Comparison of ENCODE assay signal across 7 mouse cellular contexts in genomic region chr12:109595753-109596152, GRCm38 (mm10). TPM values are rescaled to one million over a fixed set of nuclear protein-coding genes. Genes with fewer than 3 reads are reported as not detected.
DNase-seq lines count a peak whose midpoint lies in the region; ATAC-seq lines count a peak whose summit lies in the region.

No protein-coding gene starts in this region.

- intact Hi-C loops in heart, postnatal 36 days (cut with DNase I): loop anchor here (10.0 kb wide), 1 partner anchor 779 kb away; no protein-coding TSS in a partner anchor

- peak; percentile 74 for ATAC-seq in lung, embryonic 16.5 days (ENCODE audit: low read depth)

- H3K36me3 ChIP-seq in lung, embryonic 16.5 days (ENCODE audit: control insufficient read depth, insufficient read depth, low read length): peaks cover 21% of the 10 kb centered on the region

- H3K9me3 ChIP-seq in lung, embryonic 16.5 days (ENCODE audit: control insufficient read depth, low read length): no peaks in the 10 kb centered on the region

- no peak overlapping the region for H3K9ac ChIP-seq in lung, embryonic 16.5 days (ENCODE audit: low read length)

- H3K27ac ChIP-seq in lung, embryonic 16.5 days (ENCODE audit: low read length): peak overlapping the region; percentile 80

- H3K4me1 ChIP-seq in lung, embryonic 16.5 days (replicated peaks; ENCODE audit: control insufficient read depth, insufficient read depth, low read length): peaks cover 28% of the 10 kb centered on the region

- H3K4me3 ChIP-seq in lung, embryonic 16.5 days (ENCODE audit: low read length): no peak overlapping the region

- 47% methylated on average over 6 of the region's 6 CpGs for WGBS in lung, embryonic 16.5 days

- H3K27me3 ChIP-seq in lung, embryonic 16.5 days (ENCODE audit: control insufficient read depth, insufficient read depth, low read depth, low read length): no peaks in the 10 kb centered on the region

- peak; percentile 70 for DNase-seq in MN1 (ENCODE audit: low spot score)
- DNase-seq in adrenal gland, postnatal 10 days: peak; percentile 78
- DNase-seq in fibroblast of lung, adult 2 months (ENCODE audit: low read depth): peak; percentile 79
- peak; percentile 30 to 41 for DNase-seq in heart, postnatal 36 days
- DNase-seq in right cerebral cortex, postnatal 25 days: no peak
- no peak for DNase-seq in layer of hippocampus, adult 9-11 months

- peak overlapping the region; percentile 13; the same call in 1 of the 2 replicates for H3K4me2 ChIP-seq in lung, embryonic 16.5 days (ENCODE audit: low read depth, low read length)

RNA-seq across cellular contexts. Expression of gene Rtl1, which starts 4.4 kb away (rescaled TPM):
- total RNA-seq in adrenal gland, postnatal 10 days (2021): 1 to 10 TPM; 4.4 to 4.5 TPM
- under 1 TPM; 0.05 to 0.14 TPM for total RNA-seq in heart, postnatal 36 days (2021)
- polyA plus RNA-seq in lung, embryonic 16.5 days (2015; fragmentation: Nextera tagmentation; extraction: Ambion mirVana): 1.0 and 1.6 TPM in 2 replicates

Comparison
In these comparisons a context has a peak if more than half of its experiments do, and no peak if none do; other contexts are left out.
1. DNase-seq: peak in MN1 (single experiment), adrenal gland, postnatal 10 days (single experiment), fibroblast of lung, adult 2 months (single experiment) and heart, postnatal 36 days (2 of 2); none in right cerebral cortex, postnatal 25 days (single experiment) and layer of hippocampus, adult 9-11 months (single experiment).
2. RNA of gene Rtl1, which starts 4.4 kb away (total RNA-seq): 4.4 to 4.5 TPM in adrenal gland, postnatal 10 days; 0.05 to 0.14 TPM in heart, postnatal 36 days; every median in the first group is over 4 times any median in the second.